Mouse (Mus musculus) gastrocnemius, postnatal 10 days (tissue): ENCODE measurements around the gene Sh3d19. TPM values are rescaled to one million over a fixed set of nuclear protein-coding genes. Genes with fewer than 3 reads are reported as not detected.

Experiments
- DNase-seq: peaks from one replicate; pipeline ENCODE4 v3.0.0; 2021; ENCODE audit warnings: mixed read lengths
- total RNA-seq, 2 experiments: library from RNA; stranded (reverse); gene quantifications; 2 replicates each; pipeline ENCODE4 v1.2.3; 2021

The Sh3d19 gene
- total RNA-seq, 2 experiments from 2014 or later = 26.7 to 35.6 TPM

GRCm38 (mm10) chr3:86136936-86137574, 166.1 kb downstream of the Sh3d19 start:
- no peak for DNase-seq

- DNase-seq = no peak
These were observed 168.8 kb downstream of the Sh3d19 start for GRCm38 (mm10) chr3:86139660-86140059.

GRCm38 (mm10) chr3:86141366-86141765, 170.5 kb downstream of the Sh3d19 start:
- DNase-seq = no peak

- DNase-seq = no peak
These were observed 171.0 kb downstream of the Sh3d19 start for GRCm38 (mm10) chr3:86141886-86142262.

- peak; percentile 99 for DNase-seq
These were observed 171.5 kb downstream of the Sh3d19 start, which contains the start of gene Rps3a1 for GRCm38 (mm10) chr3:86142263-86142933. Gene Rps3a1 (minus strand): TSS chr3:86142702.

- no peak for DNase-seq
These were observed 172.0 kb downstream of the Sh3d19 start for GRCm38 (mm10) chr3:86142934-86143317.

GRCm38 (mm10) chr3:86143343-86143742, 172.4 kb downstream of the Sh3d19 start:
- no peak for DNase-seq

- DNase-seq = no peak
These were observed 178.2 kb downstream of the Sh3d19 start for GRCm38 (mm10) chr3:86149063-86149462.

GRCm38 (mm10) chr3:86149521-86149920, 178.6 kb downstream of the Sh3d19 start:
- no peak for DNase-seq

- DNase-seq = no peak
These were observed 198.0 kb downstream of the Sh3d19 start for GRCm38 (mm10) chr3:86168841-86169425.

- DNase-seq = no peak
These were observed 208.8 kb downstream of the Sh3d19 start for GRCm38 (mm10) chr3:86179714-86180113.

Other genes with a start within 250 kb of the Sh3d19 start
- 10 to 100 TPM; 47.1 to 51.1 TPM for gene Fam160a1, start 153.8 kb upstream of the Sh3d19 start, total RNA-seq
- 1 to 10 TPM; 5.5 to 6.1 TPM for gene Glt28d2, start 83.6 kb upstream of the Sh3d19 start, total RNA-seq
- 10 to 100 TPM; 28.9 to 37.3 TPM for gene Gm37240, start 83.6 kb upstream of the Sh3d19 start, total RNA-seq
- gene Prss48, start 31.4 kb downstream of the Sh3d19 start, total RNA-seq = not detected
- gene Rps3a1, start 171.6 kb downstream of the Sh3d19 start, total RNA-seq = 100 to 1,000 TPM; 713 to 722 TPM